Mouse (Mus musculus) midbrain, embryonic 11.5 days (tissue): ENCODE measurements around the gene Sigirr. TPM values are rescaled to one million over a fixed set of nuclear protein-coding genes. Genes with fewer than 3 reads are reported as not detected.
A peak's percentile ranks its signal among the peaks of the same experiment; 100 is the strongest.

Experiments used
- ATAC-seq: fragments of 200-750 bp; cut with Nextera tagmentation; 2 replicates; pipeline ENCODE4 v1.8.0; 2017; ENCODE audit warnings: moderate TSS enrichment, moderate library complexity; ENCODE audit not compliant: low FRiP score
- DNase-seq: peaks from one replicate; pipeline ENCODE4 v3.0.0; 2015; ENCODE audit warnings: low spot score; ENCODE audit errors: missing footprints
- H3K27ac ChIP-seq: fragments of 300-500 bp; sonication (generic); 2 replicates; pipeline ENCODE4 v1.5.1; 2014; ENCODE audit warnings: low read depth, low read length
- H3K27me3 ChIP-seq: fragments of 300-500 bp; sonication (generic); 2 replicates; pipeline ENCODE4 v1.6.1; 2014; ENCODE audit warnings: mild to moderate bottlenecking, low read length, moderate library complexity, mixed read lengths; ENCODE audit not compliant: control insufficient read depth, insufficient read depth
- H3K36me3 ChIP-seq: fragments of 300-500 bp; sonication (generic); 2 replicates; pipeline ENCODE4 v1.6.1; 2014; ENCODE audit warnings: mild to moderate bottlenecking, low read length, moderate library complexity, mixed read lengths; ENCODE audit not compliant: control insufficient read depth, insufficient read depth
- H3K4me1 ChIP-seq: fragments of 300-500 bp; sonication (generic); 2 replicates; pipeline ENCODE4 v1.6.1; 2014; ENCODE audit warnings: low read length; ENCODE audit not compliant: control insufficient read depth, insufficient read depth
- H3K4me2 ChIP-seq: fragments of 300-500 bp; sonication (generic); 2 replicates; pipeline ENCODE4 v1.6.1; 2014; ENCODE audit warnings: mild to moderate bottlenecking, moderate library complexity
- H3K4me3 ChIP-seq: fragments of 300-500 bp; sonication (generic); 2 replicates; pipeline ENCODE4 v1.5.1; 2014; ENCODE audit warnings: low read depth, low read length
- H3K9ac ChIP-seq: fragments of 300-500 bp; sonication (generic); 2 replicates; pipeline ENCODE4 v1.6.1; 2014; ENCODE audit warnings: low read length
- H3K9me3 ChIP-seq: fragments of 300-500 bp; sonication (generic); 2 replicates; pipeline ENCODE4 v1.6.1; 2016; ENCODE audit warnings: low read length; ENCODE audit not compliant: control insufficient read depth
- WGBS: fragments of 180-500 bp; shearing (Covaris S2); extraction: QIAGEN DNeasy Blood & Tissue Kit; methylation state at CpG from one replicate; pipeline ENCODE4 v1.1.7; 2014; 5-methylcytosine and 5-hydroxymethylcytosine counted together
- polyA plus RNA-seq: library from polyadenylated mRNA; unstranded; fragments of >200 nt; fragmentation: Nextera tagmentation; extraction: Ambion mirVana; gene quantifications from 2 replicates; pipeline ENCODE4 v1.2.1, GENCODE M21; 2014

Sigirr gene
- polyA plus RNA-seq, 1 experiment from 2014 or later, result 1.8 TPM

DNA sequence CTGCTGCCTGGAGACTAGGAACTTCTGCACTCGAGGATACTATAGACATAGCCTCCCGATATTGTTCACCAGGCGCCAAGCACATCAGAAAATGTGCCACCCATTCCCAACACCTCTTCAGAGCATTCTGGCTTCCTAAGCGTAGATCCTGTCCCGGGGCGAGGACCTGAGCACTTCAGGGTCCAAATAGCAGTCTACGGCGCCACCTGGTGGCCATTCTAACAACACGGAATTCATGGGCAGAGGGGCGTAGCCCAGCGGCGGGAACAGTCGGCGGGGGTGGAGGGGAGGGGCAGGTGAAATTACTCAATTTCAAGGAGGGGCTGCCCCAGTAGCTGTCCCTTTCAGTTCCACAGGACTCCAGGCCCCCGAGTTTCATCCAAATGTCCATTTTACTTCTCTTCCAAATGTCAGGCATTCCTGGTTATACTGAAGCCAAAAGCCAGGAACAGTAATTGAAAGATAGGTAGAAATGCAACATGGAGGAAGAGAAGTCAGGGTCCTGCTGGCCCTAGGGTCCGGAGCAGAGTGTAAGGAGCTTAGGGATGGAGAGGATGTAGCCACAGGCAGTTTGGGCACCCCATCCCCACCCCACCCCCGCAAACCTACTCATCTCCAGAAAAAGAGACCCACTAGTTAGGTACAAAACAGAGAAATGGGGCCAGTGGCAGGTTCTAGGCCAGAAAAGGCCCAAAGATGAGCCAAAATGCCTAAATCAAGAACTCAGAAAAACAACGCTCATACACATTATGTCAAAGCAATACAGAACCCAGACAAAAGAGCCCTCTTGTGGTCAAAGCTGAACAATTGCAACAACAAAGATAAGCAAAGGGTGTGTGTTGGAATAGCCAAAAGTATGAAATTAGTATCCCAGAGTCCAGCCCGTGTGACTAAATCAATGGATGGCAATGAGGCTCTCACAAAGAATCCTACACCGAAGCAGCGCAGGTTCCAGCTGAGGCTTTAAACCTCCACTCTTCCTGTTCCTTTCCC lies 51.9 kb downstream of the Sigirr start:
- Histone ChIP-seq H3K4me2 (peak overlapping the region; percentile 76), H3K4me1 (peaks cover 4% of the 10 kb centered on the region; the same call in 1 of the 2 replicates), H3K27me3 (no peaks in the 10 kb centered on the region), H3K36me3 (no peaks in the 10 kb centered on the region), H3K27ac (no peak overlapping the region), H3K9me3 (no peaks in the 10 kb centered on the region), H3K4me3 (peak overlapping the region; percentile 29), H3K9ac (peak overlapping the region; percentile 48)
- ATAC-seq (peak; percentile 88), DNase-seq (peak; percentile 99)
- 11% methylated on average over 21 of the region's 21 CpGs for WGBS

DNA sequence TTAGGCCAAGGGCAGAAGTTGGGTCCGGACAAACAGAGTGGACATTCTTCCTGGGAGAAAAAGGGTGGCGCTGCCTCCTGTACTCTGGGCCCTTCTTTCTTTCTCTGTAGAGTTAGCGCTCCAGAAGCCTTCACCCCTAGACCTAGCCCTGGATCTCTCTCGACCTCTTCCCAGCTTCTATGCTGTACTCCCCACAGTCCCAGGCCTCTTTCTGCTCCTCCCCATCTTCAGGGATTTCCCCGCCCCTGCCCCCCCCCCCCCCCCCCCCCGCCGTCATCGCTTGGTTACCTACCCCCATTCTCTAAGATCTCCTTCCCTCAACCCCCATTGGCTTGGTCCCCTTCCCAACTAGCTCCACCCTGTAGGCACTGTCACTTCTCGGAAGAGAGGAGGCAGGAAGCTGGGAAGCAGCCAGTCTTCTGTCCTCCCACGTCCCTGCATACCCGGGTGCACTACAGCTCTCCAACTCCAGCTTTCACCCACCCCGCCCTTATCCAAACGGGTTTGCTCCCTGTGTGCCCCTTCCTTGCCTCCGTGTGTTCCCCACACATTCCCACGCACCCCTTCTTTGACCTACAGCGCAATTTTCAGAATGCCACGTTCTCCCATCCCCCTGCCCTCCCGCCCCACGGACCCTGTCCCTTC lies 52.7 kb downstream of the Sigirr start:
- H3K36me3 ChIP-seq, result no peaks in the 10 kb centered on the region
- ATAC-seq (peak; percentile 81), DNase-seq (peak; percentile 95)
- H3K4me1 ChIP-seq, result peaks cover 4% of the 10 kb centered on the region; the same call in 1 of the 2 replicates
- H3K27ac ChIP-seq, result no peak overlapping the region
- peak overlapping the region; percentile 76 for H3K4me2 ChIP-seq
- H3K9me3 ChIP-seq, result no peaks in the 10 kb centered on the region
- peak overlapping the region; percentile 29 for H3K4me3 ChIP-seq
- peak overlapping the region; percentile 48 for H3K9ac ChIP-seq
- no peaks in the 10 kb centered on the region for H3K27me3 ChIP-seq
- 4% methylated on average over 15 of the region's 19 CpGs for WGBS

- no peak overlapping the region for H3K4me3 ChIP-seq
- H3K27me3 ChIP-seq, result no peaks in the 10 kb centered on the region
- peaks cover 4% of the 10 kb centered on the region; the same call in 1 of the 2 replicates for H3K4me1 ChIP-seq
- no peak for DNase-seq
- WGBS, result 77% methylated on average over 6 of the region's 6 CpGs
- no peak overlapping the region for H3K27ac ChIP-seq
- no peak overlapping the region for H3K4me2 ChIP-seq
- H3K9me3 ChIP-seq, result no peaks in the 10 kb centered on the region
- no peak overlapping the region for H3K9ac ChIP-seq
- ATAC-seq, result no peak
- H3K36me3 ChIP-seq, result no peaks in the 10 kb centered on the region
Measured at GRCm38 (mm10) chr7:141046931-141047580, 53.3 kb downstream of the Sigirr start.

DNA sequence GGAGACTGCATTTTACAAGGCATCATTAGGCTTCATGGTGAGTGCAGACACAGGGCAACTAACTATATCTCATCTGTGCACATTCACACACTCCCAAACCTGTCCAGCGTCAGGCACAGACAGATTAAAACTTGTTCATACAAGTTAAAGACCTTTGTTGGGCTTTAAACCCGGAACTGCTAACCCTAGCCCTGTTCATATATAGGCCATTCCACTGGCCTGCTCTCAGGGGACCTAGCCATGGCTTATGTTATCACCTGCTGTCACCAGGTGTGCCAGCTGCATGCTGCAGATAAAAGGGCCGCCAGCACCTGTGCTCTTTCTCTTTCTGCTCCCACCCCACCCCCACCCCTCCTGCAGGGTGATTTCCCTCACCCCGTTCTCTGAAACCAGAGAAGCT lies 57.8 kb downstream of the Sigirr start:
- Histone ChIP-seq H3K4me1 (no peaks in the 10 kb centered on the region), H3K36me3 (no peaks in the 10 kb centered on the region), H3K9me3 (no peaks in the 10 kb centered on the region), H3K27me3 (no peaks in the 10 kb centered on the region), H3K4me3 (no peak overlapping the region), H3K27ac (no peak overlapping the region), H3K9ac (no peak overlapping the region), H3K4me2 (no peak overlapping the region)
- WGBS, result 62% methylated on average over 4 of the region's 4 CpGs
- DNase-seq, result no peak
- ATAC-seq, result no peak

DNA sequence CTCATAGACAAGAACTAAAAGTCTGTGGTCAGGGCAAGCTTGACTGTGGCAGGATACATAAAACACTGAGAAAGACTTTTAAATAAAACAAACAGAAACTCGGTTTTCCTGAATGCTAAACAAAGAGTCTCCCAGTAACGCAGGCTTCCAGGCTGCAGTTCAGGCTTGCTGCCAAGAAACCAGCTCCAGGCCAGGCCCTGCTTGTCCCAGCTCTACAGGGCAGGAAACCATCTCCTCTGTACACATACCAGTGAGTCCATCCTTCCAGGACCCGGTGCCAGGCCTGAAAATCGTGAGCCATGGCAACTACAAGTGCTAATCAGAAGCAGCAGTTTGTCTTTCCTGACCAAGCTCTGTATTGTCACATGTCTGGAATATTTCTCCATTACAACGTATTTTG lies 58.7 kb downstream of the Sigirr start:
- Histone ChIP-seq H3K36me3 (no peaks in the 10 kb centered on the region), H3K9ac (no peak overlapping the region), H3K9me3 (no peaks in the 10 kb centered on the region), H3K4me1 (no peaks in the 10 kb centered on the region), H3K27ac (no peak overlapping the region), H3K4me2 (no peak overlapping the region), H3K4me3 (no peak overlapping the region), H3K27me3 (no peaks in the 10 kb centered on the region)
- DNase-seq, result no peak
- 46% methylated on average over 5 of the region's 5 CpGs for WGBS
- no peak for ATAC-seq

Other genes starting within 250 kb of the Sigirr start
- gene Gm45785, start 244.2 kb downstream of the Sigirr start, polyA plus RNA-seq, result not detected in 2 replicates
- 60.4 and 65.5 TPM in 2 replicates for gene Ric8a, start 243.6 kb downstream of the Sigirr start, polyA plus RNA-seq
- gene Bet1l, start 243.0 kb downstream of the Sigirr start, polyA plus RNA-seq, result 23.9 and 25.3 TPM in 2 replicates
- 173 and 182 TPM in 2 replicates for gene Psmd13, start 218.6 kb downstream of the Sigirr start, polyA plus RNA-seq
- gene Sirt3, start 218.3 kb downstream of the Sigirr start, polyA plus RNA-seq, result 18.4 and 21.6 TPM in 2 replicates
- gene Cox8b, start 200.1 kb downstream of the Sigirr start, polyA plus RNA-seq, result not detected in 2 replicates
- gene Nlrp6, start 179.7 kb downstream of the Sigirr start, polyA plus RNA-seq, result 0.08 and 0.21 TPM in 2 replicates
- gene Pgghg, start 159.2 kb downstream of the Sigirr start, polyA plus RNA-seq, result 10.2 and 12.5 TPM in 2 replicates
- gene Ifitm5, start 150.3 kb downstream of the Sigirr start, polyA plus RNA-seq, result 0.20 TPM in 1 of 2 replicates, not detected in the other
- gene Gm45717, start 144.6 kb downstream of the Sigirr start, polyA plus RNA-seq, result not detected in 2 replicates
- 198 and 207 TPM in 2 replicates for gene Ifitm2, start 144.6 kb downstream of the Sigirr start, polyA plus RNA-seq
- 8.0 and 9.5 TPM in 2 replicates for gene Ifitm1, start 133.4 kb downstream of the Sigirr start, polyA plus RNA-seq
- 13.5 and 14.0 TPM in 2 replicates for gene Ifitm3, start 89.8 kb downstream of the Sigirr start, polyA plus RNA-seq
- gene Ifitm6, start 82.6 kb downstream of the Sigirr start, polyA plus RNA-seq, result not detected in 2 replicates
- gene Gm17387, start 71.4 kb downstream of the Sigirr start, polyA plus RNA-seq, result not detected in 2 replicates
- 18.8 and 19.5 TPM in 2 replicates for gene B4galnt4, start 39.5 kb downstream of the Sigirr start, polyA plus RNA-seq
- gene Pkp3, start 22.4 kb downstream of the Sigirr start, polyA plus RNA-seq, result 0.82 and 0.84 TPM in 2 replicates
- 0.12 TPM in 1 of 2 replicates, not detected in the other for gene Ano9, start 17.2 kb upstream of the Sigirr start, polyA plus RNA-seq
- gene Ptdss2, start 21.8 kb upstream of the Sigirr start, polyA plus RNA-seq, result 68.6 and 70.7 TPM in 2 replicates
- gene Rnh1, start 72.3 kb upstream of the Sigirr start, polyA plus RNA-seq, result 54.6 and 56.7 TPM in 2 replicates
- 86.1 and 103 TPM in 2 replicates for gene Hras, start 93.4 kb upstream of the Sigirr start, polyA plus RNA-seq
- gene Lrrc56, start 93.6 kb upstream of the Sigirr start, polyA plus RNA-seq, result 7.5 and 8.8 TPM in 2 replicates
- 2.1 and 2.5 TPM in 2 replicates for gene Lmntd2, start 113.5 kb upstream of the Sigirr start, polyA plus RNA-seq
- 33.5 and 38.3 TPM in 2 replicates for gene Rassf7, start 115.3 kb upstream of the Sigirr start, polyA plus RNA-seq
- 59.6 and 78.3 TPM in 2 replicates for gene Phrf1, start 128.2 kb upstream of the Sigirr start, polyA plus RNA-seq
- 0.81 and 1.4 TPM in 2 replicates for gene Irf7, start 165.9 kb upstream of the Sigirr start, polyA plus RNA-seq
- gene Cdhr5, start 176.2 kb upstream of the Sigirr start, polyA plus RNA-seq, result not detected in 2 replicates
- 1.1 TPM in 2 replicates for gene Sct, start 178.6 kb upstream of the Sigirr start, polyA plus RNA-seq
- gene Drd4, start 191.4 kb upstream of the Sigirr start, polyA plus RNA-seq, result 0.14 and 0.17 TPM in 2 replicates
- gene Deaf1, start 227.1 kb upstream of the Sigirr start, polyA plus RNA-seq, result 61.6 and 66.9 TPM in 2 replicates
- gene Tmem80, start 227.2 kb upstream of the Sigirr start, polyA plus RNA-seq, result 31.4 and 34.4 TPM in 2 replicates
- 0.97 and 1.3 TPM in 2 replicates for gene Eps8l2, start 238.3 kb upstream of the Sigirr start, polyA plus RNA-seq